Mouse (Mus musculus): Measurements from ENCODE around the gene Arhgef3. TPM values are rescaled to one million over a fixed set of nuclear protein-coding genes. Genes with fewer than 3 reads are reported as not detected.

The Arhgef3 gene
- polyA plus RNA-seq, 1 experiment = 17.0 TPM

DNA sequence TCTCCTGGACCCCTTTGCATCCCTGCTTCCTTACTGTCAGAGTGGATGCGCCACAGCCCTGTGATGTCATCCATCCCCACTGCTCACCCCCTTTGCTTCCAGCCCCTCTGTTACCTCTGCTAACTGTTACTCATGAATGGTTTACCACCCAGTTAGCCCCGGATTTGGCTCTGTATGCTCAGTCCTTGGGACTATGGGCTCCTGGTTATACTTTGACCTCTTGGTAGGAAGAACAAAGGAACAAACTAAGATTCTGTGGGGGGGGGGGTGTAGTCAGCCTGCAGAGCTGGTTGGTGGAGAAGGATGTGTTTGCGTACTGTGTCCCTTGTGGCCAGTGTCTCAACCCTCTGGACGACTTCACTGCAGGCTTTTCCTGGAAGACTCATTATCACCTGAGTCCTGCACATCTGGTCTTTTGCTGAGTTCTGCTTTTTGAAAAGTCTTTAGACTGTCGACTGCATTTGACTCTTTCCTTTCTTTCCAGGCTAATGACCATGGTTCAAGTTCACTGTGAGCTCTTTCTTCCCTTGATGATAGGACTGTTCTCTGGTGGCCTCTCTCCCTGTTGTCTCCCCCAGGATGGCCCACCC lies 250.1 kb downstream of the Arhgef3 start:
- H3K27ac ChIP-seq (ENCODE audit: control insufficient read depth, insufficient read depth, low read length) = no peak overlapping the region
- TF ChIP-seq CTCF (IDR thresholded peaks at IDR 0.05; ENCODE audit: borderline replicate concordance, control insufficient read depth, extremely low read depth, insufficient read depth, low read length, poor library complexity) (no peak), POLR2A (IDR thresholded peaks at IDR 0.05; ENCODE audit: control insufficient read depth, extremely low read depth, insufficient read depth, low read length, poor library complexity) (no peak)
- H3K4me3 ChIP-seq (ENCODE audit: control insufficient read depth, insufficient read depth, low read length) = no peak overlapping the region
- H3K27me3 ChIP-seq (ENCODE audit: control insufficient read depth, insufficient read depth, low read length) = no peaks in the 10 kb centered on the region
- H3K36me3 ChIP-seq (ENCODE audit: control insufficient read depth, insufficient read depth, low read length) = no peaks in the 10 kb centered on the region
- 43% methylated on average over 5 of the region's 5 CpGs for WGBS
- peaks cover 10% of the 10 kb centered on the region; the same call in 1 of the 2 replicates for H3K4me1 ChIP-seq (replicated peaks; ENCODE audit: control insufficient read depth, insufficient read depth, low read length)
- no peak for DNase-seq

- DNase-seq = no peak
- Histone ChIP-seq H3K27ac (ENCODE audit: control insufficient read depth, insufficient read depth, low read length) (no peak overlapping the region), H3K4me3 (ENCODE audit: control insufficient read depth, insufficient read depth, low read length) (no peak overlapping the region), H3K27me3 (ENCODE audit: control insufficient read depth, insufficient read depth, low read length) (no peaks in the 10 kb centered on the region), H3K4me1 (replicated peaks; ENCODE audit: control insufficient read depth, insufficient read depth, low read length) (peaks cover 7% of the 10 kb centered on the region; the same call in 1 of the 2 replicates), H3K36me3 (ENCODE audit: control insufficient read depth, insufficient read depth, low read length) (no peaks in the 10 kb centered on the region)
- TF ChIP-seq CTCF (IDR thresholded peaks at IDR 0.05; ENCODE audit: borderline replicate concordance, control insufficient read depth, extremely low read depth, insufficient read depth, low read length, poor library complexity) (no peak), POLR2A (IDR thresholded peaks at IDR 0.05; ENCODE audit: control insufficient read depth, extremely low read depth, insufficient read depth, low read length, poor library complexity) (no peak)
- WGBS = 85% methylated on average over 10 of the region's 10 CpGs
These were observed 252.5 kb downstream of the Arhgef3 start for GRCm38 (mm10) chr14:27367117-27367711.

DNA sequence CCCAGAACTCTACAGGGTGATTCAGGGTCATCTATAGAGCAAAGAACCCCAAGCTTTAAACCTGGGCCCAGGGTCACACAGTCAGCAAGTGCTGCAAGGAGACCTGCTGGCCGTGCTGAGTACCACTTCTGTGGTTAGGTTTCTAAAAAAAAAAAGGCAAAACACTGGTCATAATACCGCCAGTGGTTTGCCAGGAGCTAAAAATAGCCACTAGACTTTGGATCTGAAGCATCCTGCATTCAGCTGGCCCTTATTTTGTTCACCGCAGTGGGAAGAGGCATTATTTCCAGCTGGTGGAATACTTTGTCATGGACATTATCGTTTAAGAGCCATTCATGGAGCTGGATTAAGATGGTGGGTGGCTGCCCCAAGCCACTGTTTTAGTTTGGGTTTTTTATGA lies 253.9 kb downstream of the Arhgef3 start:
- H3K4me3 ChIP-seq (ENCODE audit: control insufficient read depth, insufficient read depth, low read length) = no peak overlapping the region
- no peak overlapping the region for H3K27ac ChIP-seq (ENCODE audit: control insufficient read depth, insufficient read depth, low read length)
- TF ChIP-seq POLR2A (IDR thresholded peaks at IDR 0.05; ENCODE audit: control insufficient read depth, extremely low read depth, insufficient read depth, low read length, poor library complexity) = no peak
- TF ChIP-seq CTCF (IDR thresholded peaks at IDR 0.05; ENCODE audit: borderline replicate concordance, control insufficient read depth, extremely low read depth, insufficient read depth, low read length, poor library complexity) = no peak
- H3K27me3 ChIP-seq (ENCODE audit: control insufficient read depth, insufficient read depth, low read length) = no peaks in the 10 kb centered on the region
- WGBS = 64% methylated on average over 4 of the region's 4 CpGs
- DNase-seq = no peak
- no peaks in the 10 kb centered on the region for H3K36me3 ChIP-seq (ENCODE audit: control insufficient read depth, insufficient read depth, low read length)
- H3K4me1 ChIP-seq (replicated peaks; ENCODE audit: control insufficient read depth, insufficient read depth, low read length) = peaks cover 7% of the 10 kb centered on the region; the same call in 1 of the 2 replicates

DNA sequence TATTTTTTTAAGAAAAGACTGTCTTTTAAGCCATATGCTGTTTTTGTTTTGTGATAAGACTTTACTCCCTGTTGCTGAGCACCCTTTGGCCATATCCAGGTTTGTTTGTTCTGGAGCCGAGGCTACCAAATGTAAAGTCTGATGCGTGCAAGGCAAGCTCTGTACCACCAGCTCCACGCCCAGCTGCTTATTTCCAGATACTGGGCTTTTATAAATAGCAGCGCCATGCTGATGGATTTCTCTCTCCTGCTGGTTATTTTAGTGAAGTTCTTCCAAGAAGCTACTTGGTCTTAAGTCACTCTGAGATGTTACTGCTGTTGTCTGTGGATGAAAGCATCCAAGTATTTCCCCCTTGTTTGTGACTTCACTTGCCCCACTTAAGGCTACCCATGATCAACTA lies 254.8 kb downstream of the Arhgef3 start:
- 96% methylated on average over 4 of the region's 4 CpGs for WGBS
- peaks cover 6% of the 10 kb centered on the region; the same call in 1 of the 2 replicates for H3K4me1 ChIP-seq (replicated peaks; ENCODE audit: control insufficient read depth, insufficient read depth, low read length)
- DNase-seq = no peak
- no peak for TF ChIP-seq POLR2A (IDR thresholded peaks at IDR 0.05; ENCODE audit: control insufficient read depth, extremely low read depth, insufficient read depth, low read length, poor library complexity)
- TF ChIP-seq CTCF (IDR thresholded peaks at IDR 0.05; ENCODE audit: borderline replicate concordance, control insufficient read depth, extremely low read depth, insufficient read depth, low read length, poor library complexity) = no peak
- no peaks in the 10 kb centered on the region for H3K36me3 ChIP-seq (ENCODE audit: control insufficient read depth, insufficient read depth, low read length)
- H3K27ac ChIP-seq (ENCODE audit: control insufficient read depth, insufficient read depth, low read length) = no peak overlapping the region
- no peak overlapping the region for H3K4me3 ChIP-seq (ENCODE audit: control insufficient read depth, insufficient read depth, low read length)
- H3K27me3 ChIP-seq (ENCODE audit: control insufficient read depth, insufficient read depth, low read length) = no peaks in the 10 kb centered on the region

DNA sequence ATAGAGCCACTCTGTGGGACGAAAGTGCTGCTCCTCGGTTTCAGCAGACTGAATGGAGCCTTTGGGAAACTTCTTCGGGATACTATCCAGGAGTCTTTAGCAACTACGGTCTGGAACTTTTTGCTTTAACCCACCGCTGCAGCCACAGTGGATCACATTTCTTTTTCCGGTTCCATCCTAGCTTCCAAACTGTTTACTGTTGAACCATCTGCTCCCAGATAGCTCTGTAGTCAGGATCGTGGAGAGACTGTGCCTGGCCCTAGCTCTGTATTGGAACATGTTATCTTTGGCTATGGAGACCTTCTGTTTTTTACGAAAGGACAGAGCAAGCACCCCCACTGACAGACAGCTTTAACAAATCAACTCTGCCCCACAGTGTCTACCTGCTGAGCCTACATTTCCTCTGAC lies 257.0 kb downstream of the Arhgef3 start:
- TF ChIP-seq CTCF (IDR thresholded peaks at IDR 0.05; ENCODE audit: borderline replicate concordance, control insufficient read depth, extremely low read depth, insufficient read depth, low read length, poor library complexity) = no peak
- no peak for TF ChIP-seq POLR2A (IDR thresholded peaks at IDR 0.05; ENCODE audit: control insufficient read depth, extremely low read depth, insufficient read depth, low read length, poor library complexity)
- no peaks in the 10 kb centered on the region for H3K36me3 ChIP-seq (ENCODE audit: control insufficient read depth, insufficient read depth, low read length)
- H3K4me1 ChIP-seq (replicated peaks; ENCODE audit: control insufficient read depth, insufficient read depth, low read length) = peaks cover 9% of the 10 kb centered on the region
- H3K4me3 ChIP-seq (ENCODE audit: control insufficient read depth, insufficient read depth, low read length) = no peak overlapping the region
- no peak overlapping the region for H3K27ac ChIP-seq (ENCODE audit: control insufficient read depth, insufficient read depth, low read length)
- no peaks in the 10 kb centered on the region for H3K27me3 ChIP-seq (ENCODE audit: control insufficient read depth, insufficient read depth, low read length)
- 96% methylated on average over 8 of the region's 8 CpGs for WGBS
- DNase-seq = no peak

- Histone ChIP-seq H3K27me3 (ENCODE audit: control insufficient read depth, insufficient read depth, low read length) (no peaks in the 10 kb centered on the region), H3K27ac (ENCODE audit: control insufficient read depth, insufficient read depth, low read length) (no peak overlapping the region), H3K4me3 (ENCODE audit: control insufficient read depth, insufficient read depth, low read length) (no peak overlapping the region), H3K36me3 (ENCODE audit: control insufficient read depth, insufficient read depth, low read length) (no peaks in the 10 kb centered on the region), H3K4me1 (replicated peaks; ENCODE audit: control insufficient read depth, insufficient read depth, low read length) (peaks cover 4% of the 10 kb centered on the region)
- no peak for TF ChIP-seq POLR2A (IDR thresholded peaks at IDR 0.05; ENCODE audit: control insufficient read depth, extremely low read depth, insufficient read depth, low read length, poor library complexity)
- no peak for TF ChIP-seq CTCF (IDR thresholded peaks at IDR 0.05; ENCODE audit: borderline replicate concordance, control insufficient read depth, extremely low read depth, insufficient read depth, low read length, poor library complexity)
- DNase-seq = no peak
- WGBS = 70% methylated on average over 5 of the region's 5 CpGs
These were observed 258.8 kb downstream of the Arhgef3 start for GRCm38 (mm10) chr14:27373498-27373897.

Measured in thymus, adult 2 months (tissue).